Mouse (Mus musculus) midbrain, embryonic 13.5 days (tissue): Measurements from ENCODE around the gene Adamts9. TPM values are rescaled to one million over a fixed set of nuclear protein-coding genes. Genes with fewer than 3 reads are reported as not detected.
A peak's percentile ranks its signal among the peaks of the same experiment; 100 is the strongest.

ENCODE experiments used
- ATAC-seq: fragments of 200-750 bp; cut with Nextera tagmentation; 2 replicates; pipeline ENCODE4 v1.8.0; 2017; ENCODE audit warnings: mild to moderate bottlenecking, moderate TSS enrichment, moderate library complexity
- H3K27ac ChIP-seq: fragments of 300-500 bp; sonication (generic); 2 replicates; pipeline ENCODE4 v1.5.1; 2015; ENCODE audit warnings: inconsistent platforms, mild to moderate bottlenecking, moderate library complexity
- H3K27me3 ChIP-seq: fragments of 300-500 bp; sonication (generic); 2 replicates; pipeline ENCODE4 v1.6.1; 2015; ENCODE audit warnings: mild to moderate bottlenecking, inconsistent platforms
- H3K36me3 ChIP-seq: fragments of 300-500 bp; sonication (generic); 2 replicates; pipeline ENCODE4 v1.6.1; 2015; ENCODE audit warnings: mild to moderate bottlenecking, inconsistent platforms
- H3K4me1 ChIP-seq: fragments of 300-500 bp; sonication (generic); replicated peaks from 2 replicates; pipeline ENCODE4 v1.6.1; 2015; ENCODE audit warnings: inconsistent platforms
- H3K4me2 ChIP-seq: fragments of 300-500 bp; sonication (generic); replicated peaks from 2 replicates; pipeline ENCODE4 v1.6.1; 2015; ENCODE audit warnings: moderate library complexity, mild to moderate bottlenecking, inconsistent platforms
- H3K4me3 ChIP-seq: fragments of 300-500 bp; sonication (generic); replicated peaks from 2 replicates; pipeline ENCODE4 v1.5.1; 2015; ENCODE audit warnings: mild to moderate bottlenecking, inconsistent platforms
- H3K9ac ChIP-seq: fragments of 300-500 bp; sonication (generic); replicated peaks from 2 replicates; pipeline ENCODE4 v1.6.1; 2015; ENCODE audit warnings: mild to moderate bottlenecking, inconsistent platforms
- H3K9me3 ChIP-seq: fragments of 300-500 bp; sonication (generic); 2 replicates; pipeline ENCODE4 v1.6.1; 2016; ENCODE audit warnings: mild to moderate bottlenecking, inconsistent platforms
- WGBS: fragments of 180-500 bp; shearing (Covaris S2); methylation state at CpG from one replicate; pipeline ENCODE4 v1.1.7; 2015; 5-methylcytosine and 5-hydroxymethylcytosine counted together
- polyA plus RNA-seq: library from polyadenylated mRNA; unstranded; fragments of >200 nt; fragmentation: Nextera tagmentation; extraction: Ambion mirVana; gene quantifications from 2 replicates; pipeline ENCODE4 v1.2.1, GENCODE M21; 2015

Gene Adamts9
- polyA plus RNA-seq, 1 experiment from 2014 or later, result 1.1 TPM

- H3K27me3 ChIP-seq, result no peaks in the 10 kb centered on the region
- H3K4me3 ChIP-seq, result no peak overlapping the region
- no peaks in the 10 kb centered on the region for H3K36me3 ChIP-seq
- no peak overlapping the region for H3K4me2 ChIP-seq
- 81% methylated on average over 1 of the region's 1 CpGs for WGBS
- H3K27ac ChIP-seq, result no peak overlapping the region
- H3K4me1 ChIP-seq, result no peaks in the 10 kb centered on the region
- H3K9me3 ChIP-seq, result 0 out of 2 replicates have a peak, but pooled peaks cover 5% of the 10 kb centered on the region
- ATAC-seq, result no peak
- H3K9ac ChIP-seq, result no peak overlapping the region
Measured at GRCm38 (mm10) chr6:92737116-92737515, 206.2 kb downstream of the Adamts9 start.

DNA sequence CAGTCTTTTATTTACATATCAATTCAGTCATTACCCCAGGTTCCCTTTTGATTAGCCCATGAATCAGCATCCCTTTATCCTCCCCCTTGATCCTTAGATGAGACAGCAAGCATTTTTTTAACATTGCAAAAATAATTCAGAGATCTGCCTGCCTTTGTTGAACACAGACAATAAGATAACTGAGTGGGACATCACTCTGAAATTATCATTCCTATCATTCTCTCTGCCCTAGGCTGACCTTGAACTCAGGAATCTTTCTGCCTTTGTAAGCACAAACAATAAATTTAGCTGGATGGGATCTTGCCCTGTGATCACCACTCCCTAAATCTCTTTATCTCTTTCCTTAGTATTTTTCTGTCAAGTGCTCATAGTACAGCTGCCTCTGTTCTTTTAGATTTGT, 209.6 kb downstream of the Adamts9 start:
- Histone ChIP-seq H3K27ac (no peak overlapping the region), H3K4me3 (no peak overlapping the region), H3K27me3 (no peaks in the 10 kb centered on the region), H3K4me2 (no peak overlapping the region), H3K9me3 (0 out of 2 replicates have a peak, but pooled peaks cover 5% of the 10 kb centered on the region), H3K4me1 (peaks cover 2% of the 10 kb centered on the region), H3K9ac (no peak overlapping the region), H3K36me3 (no peaks in the 10 kb centered on the region)
- ATAC-seq, result no peak

- Histone ChIP-seq H3K4me1 (peaks cover 31% of the 10 kb centered on the region), H3K27me3 (no peaks in the 10 kb centered on the region), H3K9me3 (no peaks in the 10 kb centered on the region), H3K4me2 (no peak overlapping the region; the same call in 1 of the 2 replicates), H3K36me3 (no peaks in the 10 kb centered on the region), H3K9ac (peak overlapping the region; percentile 28; the same call in 1 of the 2 replicates), H3K4me3 (no peak overlapping the region), H3K27ac (peak overlapping the region; percentile 70)
- 44% methylated on average over 7 of the region's 7 CpGs for WGBS
- ATAC-seq, result no peak
Measured at GRCm38 (mm10) chr6:92728514-92728913, 214.8 kb downstream of the Adamts9 start.

DNA sequence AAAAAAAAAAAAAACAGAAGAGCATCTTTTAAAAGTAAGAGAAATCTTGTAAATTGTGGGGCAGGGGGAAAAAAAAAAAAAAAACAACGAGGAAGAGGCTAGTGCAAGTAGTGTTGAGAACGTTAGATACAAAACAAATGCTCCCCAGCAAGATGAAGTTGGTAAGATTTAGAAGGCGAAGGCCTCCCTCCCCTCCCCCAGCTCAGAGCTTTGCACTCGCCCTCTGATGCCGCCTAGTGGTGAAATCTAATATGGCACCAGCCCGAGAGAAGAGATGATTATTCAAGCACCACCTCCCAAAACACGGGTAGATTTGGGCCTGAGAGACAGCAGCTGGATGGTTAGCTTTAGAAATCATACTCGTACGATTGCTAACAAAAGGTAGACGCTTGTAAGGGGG, 215.2 kb downstream of the Adamts9 start:
- no peak for ATAC-seq
- Histone ChIP-seq H3K4me1 (peaks cover 31% of the 10 kb centered on the region), H3K9ac (peak overlapping the region; percentile 28; the same call in 1 of the 2 replicates), H3K36me3 (no peaks in the 10 kb centered on the region), H3K27ac (peak overlapping the region; percentile 70), H3K27me3 (no peaks in the 10 kb centered on the region), H3K4me3 (no peak overlapping the region), H3K4me2 (no peak overlapping the region; the same call in 1 of the 2 replicates), H3K9me3 (no peaks in the 10 kb centered on the region)
- 3% methylated on average over 10 of the region's 10 CpGs for WGBS

DNA sequence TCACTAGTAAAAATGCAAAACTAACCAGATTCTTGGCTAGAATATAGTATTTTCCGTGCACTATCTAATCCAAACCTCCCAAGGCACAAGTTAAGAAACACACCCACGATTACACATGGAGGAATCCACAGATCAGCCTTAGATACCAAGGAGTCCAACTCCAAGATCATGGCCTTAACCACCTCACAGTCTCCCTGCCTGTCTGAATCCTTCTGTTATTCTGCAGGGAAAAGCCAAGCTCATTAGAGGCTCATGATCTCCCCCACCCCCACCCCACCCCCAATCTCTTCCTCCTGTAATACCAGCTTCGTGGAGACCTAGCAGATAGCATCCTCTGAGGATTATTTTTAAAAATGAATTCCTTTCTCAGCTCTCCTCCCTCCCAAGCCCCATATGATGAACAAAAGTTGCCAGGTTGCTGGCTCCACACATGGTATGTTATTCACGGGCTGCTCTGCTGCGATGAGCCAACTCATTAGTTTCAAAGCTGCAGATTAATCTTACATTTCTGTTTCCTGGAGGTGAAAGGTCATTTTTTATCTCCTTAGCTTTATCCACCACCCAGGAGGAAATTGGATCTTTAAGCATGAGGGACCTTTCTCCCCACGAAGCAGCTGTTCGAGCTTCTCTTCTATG, 215.8 kb downstream of the Adamts9 start:
- Histone ChIP-seq H3K4me2 (no peak overlapping the region), H3K4me1 (peaks cover 31% of the 10 kb centered on the region), H3K36me3 (no peaks in the 10 kb centered on the region), H3K4me3 (no peak overlapping the region), H3K9ac (no peak overlapping the region), H3K9me3 (no peaks in the 10 kb centered on the region), H3K27me3 (no peaks in the 10 kb centered on the region), H3K27ac (peak overlapping the region; percentile 14)
- ATAC-seq, result 0 out of 2 replicates have a peak, but pooled peaks have one; percentile 34
- 18% methylated on average over 7 of the region's 7 CpGs for WGBS

DNA sequence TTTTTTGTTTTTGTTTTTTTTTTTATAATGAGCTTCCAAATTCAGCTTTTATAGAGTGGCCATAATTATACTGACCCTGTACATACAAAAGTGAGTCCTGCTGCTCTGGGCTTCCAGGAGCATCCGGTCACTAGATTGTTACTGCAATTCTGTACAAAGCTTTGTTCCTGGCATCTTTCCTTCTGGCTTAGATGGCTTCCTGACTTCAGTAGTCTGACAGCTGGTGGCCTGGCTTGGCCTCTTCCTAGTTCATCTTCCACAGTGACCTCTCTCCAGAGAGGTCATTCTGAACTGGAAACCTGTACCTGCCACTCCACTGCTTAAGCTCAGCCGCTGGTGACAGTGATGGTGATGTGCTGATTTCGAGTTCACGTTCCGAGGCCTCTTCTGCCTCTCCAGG, 217.2 kb downstream of the Adamts9 start:
- H3K27ac ChIP-seq, result no peak overlapping the region
- no peaks in the 10 kb centered on the region for H3K36me3 ChIP-seq
- H3K9ac ChIP-seq, result no peak overlapping the region
- no peak overlapping the region for H3K4me2 ChIP-seq
- WGBS, result 80% methylated on average over 5 of the region's 5 CpGs
- H3K9me3 ChIP-seq, result no peaks in the 10 kb centered on the region
- H3K4me1 ChIP-seq, result peaks cover 31% of the 10 kb centered on the region
- no peak overlapping the region for H3K4me3 ChIP-seq
- ATAC-seq, result no peak
- no peaks in the 10 kb centered on the region for H3K27me3 ChIP-seq

GRCm38 (mm10) chr6:92724394-92724793, 218.9 kb downstream of the Adamts9 start:
- no peak overlapping the region for H3K4me3 ChIP-seq
- ATAC-seq, result no peak
- WGBS, result 39% methylated on average over 2 of the region's 2 CpGs

More at GRCm38 (mm10) chr6:92724394-92724793, 218.9 kb downstream of the Adamts9 start:
- Histone ChIP-seq H3K36me3 (no peaks in the 10 kb centered on the region), H3K9ac (no peak overlapping the region), H3K4me1 (peaks cover 31% of the 10 kb centered on the region), H3K27me3 (no peaks in the 10 kb centered on the region), H3K9me3 (no peaks in the 10 kb centered on the region), H3K27ac (peak overlapping the region; percentile 60; the same call in 1 of the 2 replicates), H3K4me2 (no peak overlapping the region)

Other genes with a start within 250 kb of the Adamts9 start
- 12.3 and 13.1 TPM in 2 replicates for gene Prickle2, start 237.3 kb downstream of the Adamts9 start, polyA plus RNA-seq
- gene A730049H05Rik, start 127.0 kb downstream of the Adamts9 start, polyA plus RNA-seq, result 0.40 and 0.52 TPM in 2 replicates
- gene Gm15737, start 74.1 kb downstream of the Adamts9 start, polyA plus RNA-seq, result not detected in 2 replicates